Mouse (Mus musculus): Measurements from ENCODE around the gene Phlda1. TPM values are rescaled to one million over a fixed set of nuclear protein-coding genes. Genes with fewer than 3 reads are reported as not detected.

Phlda1 gene
- polyA plus RNA-seq, 1 experiment, result 12.6 TPM

DNA sequence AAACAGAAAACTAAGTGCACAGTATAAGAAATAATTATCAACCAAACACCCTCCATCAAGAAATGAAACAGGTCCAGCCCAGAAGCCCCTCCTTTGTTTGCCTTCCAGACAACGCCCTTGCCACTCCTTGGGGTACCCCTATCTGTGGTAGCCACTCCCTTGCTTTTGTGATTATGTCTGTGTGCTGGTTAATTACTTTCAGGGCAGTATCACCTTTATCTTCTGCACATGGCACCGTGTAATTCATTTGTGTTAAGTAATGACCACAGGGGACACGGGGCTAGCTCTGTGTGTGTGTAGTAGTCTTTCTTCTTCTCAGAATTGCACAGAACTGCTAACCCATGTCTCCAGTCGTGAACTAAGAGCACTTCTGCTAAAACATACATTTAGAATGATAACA lies 39.6 kb downstream of the Phlda1 start:
- no peak overlapping the region for H3K27ac ChIP-seq (ENCODE audit: insufficient read depth, low read length)
- no peak overlapping the region for H3K9ac ChIP-seq (ENCODE audit: low read depth, poor library complexity, severe bottlenecking)
- no peaks in the 10 kb centered on the region for H3K36me3 ChIP-seq (ENCODE audit: control insufficient read depth, insufficient read depth, low read length, poor library complexity, severe bottlenecking)
- H3K27me3 ChIP-seq (ENCODE audit: control insufficient read depth, insufficient read depth, low read length, poor library complexity, severe bottlenecking), result no peaks in the 10 kb centered on the region
- peaks cover 2% of the 10 kb centered on the region for H3K4me1 ChIP-seq (ENCODE audit: control insufficient read depth, insufficient read depth, low read length)
- no peak for TF ChIP-seq EP300 (IDR thresholded peaks at IDR 0.05; ENCODE audit: insufficient read depth, low read depth, low read length)
- no peak overlapping the region for H3K4me3 ChIP-seq (ENCODE audit: low read depth, low read length)
- H3K9me3 ChIP-seq (replicated peaks; ENCODE audit: control insufficient read depth, insufficient read depth, low read length, poor library complexity, severe bottlenecking), result peaks cover 8% of the 10 kb centered on the region

DNA sequence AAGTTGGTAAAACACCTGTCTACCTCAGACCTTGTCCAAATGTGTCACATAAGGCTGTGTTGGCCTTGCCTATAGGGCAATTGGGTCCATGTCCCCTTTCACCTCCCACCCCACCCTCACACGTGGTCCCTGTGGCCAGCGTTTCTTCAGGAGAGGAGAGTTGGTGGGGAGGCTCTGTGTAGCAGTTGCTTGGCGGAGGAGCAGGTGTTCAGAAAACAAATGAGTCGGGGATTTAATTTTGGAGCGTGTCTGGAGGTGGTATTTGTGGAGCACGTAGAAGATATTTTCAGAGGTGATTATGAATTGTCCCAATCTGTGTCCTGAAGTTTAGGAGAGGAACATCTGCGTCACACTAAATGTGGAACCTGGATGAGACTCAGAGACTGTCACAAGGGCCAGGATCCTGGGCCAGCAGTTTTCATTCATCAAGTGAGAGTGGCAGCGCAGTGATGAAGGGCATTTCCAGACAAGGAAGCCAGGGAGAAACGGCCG lies 41.8 kb downstream of the Phlda1 start:
- H3K4me3 ChIP-seq (ENCODE audit: low read depth, low read length), result no peak overlapping the region
- peaks cover 3% of the 10 kb centered on the region for H3K4me1 ChIP-seq (ENCODE audit: control insufficient read depth, insufficient read depth, low read length)
- no peak overlapping the region for H3K9ac ChIP-seq (ENCODE audit: low read depth, poor library complexity, severe bottlenecking)
- TF ChIP-seq POLR2A (IDR thresholded peaks at IDR 0.05; ENCODE audit: insufficient read depth, low read length) (no peak), CTCF (IDR thresholded peaks at IDR 0.05; ENCODE audit: low read depth, low read length) (no peak), EP300 (IDR thresholded peaks at IDR 0.05; ENCODE audit: insufficient read depth, low read depth, low read length) (no peak)
- no peaks in the 10 kb centered on the region for H3K9me3 ChIP-seq (replicated peaks; ENCODE audit: control insufficient read depth, insufficient read depth, low read length, poor library complexity, severe bottlenecking)
- H3K27me3 ChIP-seq (ENCODE audit: control insufficient read depth, insufficient read depth, low read length, poor library complexity, severe bottlenecking), result no peaks in the 10 kb centered on the region
- H3K36me3 ChIP-seq (ENCODE audit: control insufficient read depth, insufficient read depth, low read length, poor library complexity, severe bottlenecking), result no peaks in the 10 kb centered on the region
- H3K27ac ChIP-seq (ENCODE audit: insufficient read depth, low read length), result no peak overlapping the region

DNA sequence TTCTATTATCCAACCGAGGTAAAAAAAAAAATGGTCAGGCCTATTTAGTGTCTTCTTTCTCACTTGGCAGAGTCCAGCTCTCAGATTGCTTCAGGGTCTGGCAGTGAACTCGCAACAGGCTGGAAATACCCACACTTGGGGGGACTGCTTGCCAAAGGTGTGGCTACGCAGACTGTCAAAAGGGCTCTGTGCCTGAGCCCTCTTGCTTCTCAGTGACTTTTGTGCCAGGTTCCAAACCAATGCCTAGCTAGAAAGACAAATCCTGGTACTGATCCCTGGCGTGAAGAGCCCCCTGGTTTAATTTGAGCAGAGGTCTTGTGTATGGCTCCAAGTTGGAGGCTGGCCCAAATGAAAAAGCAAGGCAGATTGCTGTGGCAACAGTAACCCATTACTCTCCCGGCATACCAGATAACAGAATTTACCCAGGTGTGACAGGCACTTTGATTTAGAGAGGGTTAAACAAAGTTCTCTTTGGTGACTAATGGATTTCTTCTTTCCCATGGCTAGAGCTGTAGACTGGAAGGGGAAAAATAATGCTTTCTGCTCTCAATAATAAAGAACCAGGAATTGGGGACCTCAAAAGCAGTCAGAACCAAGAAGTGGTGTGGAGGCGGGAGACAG lies 44.1 kb downstream of the Phlda1 start:
- Histone ChIP-seq H3K27me3 (ENCODE audit: control insufficient read depth, insufficient read depth, low read length, poor library complexity, severe bottlenecking) (no peaks in the 10 kb centered on the region), H3K4me3 (ENCODE audit: low read depth, low read length) (no peak overlapping the region), H3K9me3 (replicated peaks; ENCODE audit: control insufficient read depth, insufficient read depth, low read length, poor library complexity, severe bottlenecking) (no peaks in the 10 kb centered on the region), H3K9ac (ENCODE audit: low read depth, poor library complexity, severe bottlenecking) (no peak overlapping the region), H3K36me3 (ENCODE audit: control insufficient read depth, insufficient read depth, low read length, poor library complexity, severe bottlenecking) (no peaks in the 10 kb centered on the region), H3K27ac (ENCODE audit: insufficient read depth, low read length) (no peak overlapping the region), H3K4me1 (ENCODE audit: control insufficient read depth, insufficient read depth, low read length) (peaks cover 2% of the 10 kb centered on the region)
- no peak for TF ChIP-seq EP300 (IDR thresholded peaks at IDR 0.05; ENCODE audit: insufficient read depth, low read depth, low read length)
- TF ChIP-seq CTCF (IDR thresholded peaks at IDR 0.05; ENCODE audit: low read depth, low read length), result no peak
- no peak for TF ChIP-seq POLR2A (IDR thresholded peaks at IDR 0.05; ENCODE audit: insufficient read depth, low read length)

DNA sequence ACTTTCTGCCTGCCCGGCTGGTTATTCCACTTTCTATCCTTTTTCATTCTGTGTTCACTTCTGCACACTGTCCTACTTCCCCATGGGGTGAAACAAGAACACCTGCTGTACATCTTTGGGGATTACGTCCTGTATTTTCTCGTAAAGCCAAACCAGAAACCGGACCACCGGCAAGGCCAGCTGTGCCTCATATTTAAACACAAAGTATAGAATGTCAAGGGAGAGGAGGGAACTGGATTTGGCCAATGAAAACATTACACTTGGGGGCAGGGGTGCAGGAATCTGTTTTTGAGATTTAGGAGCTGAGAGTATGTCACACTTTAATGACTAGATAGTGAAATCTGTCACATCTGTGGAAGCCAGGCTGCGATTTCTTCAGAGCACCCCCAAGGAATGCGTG lies 47.6 kb downstream of the Phlda1 start:
- Histone ChIP-seq H3K36me3 (ENCODE audit: control insufficient read depth, insufficient read depth, low read length, poor library complexity, severe bottlenecking) (no peaks in the 10 kb centered on the region), H3K4me3 (ENCODE audit: low read depth, low read length) (no peak overlapping the region), H3K9ac (ENCODE audit: low read depth, poor library complexity, severe bottlenecking) (no peak overlapping the region), H3K27ac (ENCODE audit: insufficient read depth, low read length) (no peak overlapping the region), H3K9me3 (replicated peaks; ENCODE audit: control insufficient read depth, insufficient read depth, low read length, poor library complexity, severe bottlenecking) (0 out of 2 replicates have a peak, but pooled peaks cover 3% of the 10 kb centered on the region), H3K4me1 (ENCODE audit: control insufficient read depth, insufficient read depth, low read length) (peaks cover 2% of the 10 kb centered on the region), H3K27me3 (ENCODE audit: control insufficient read depth, insufficient read depth, low read length, poor library complexity, severe bottlenecking) (no peaks in the 10 kb centered on the region)
- TF ChIP-seq CTCF (IDR thresholded peaks at IDR 0.05; ENCODE audit: low read depth, low read length), result no peak
- no peak for TF ChIP-seq EP300 (IDR thresholded peaks at IDR 0.05; ENCODE audit: insufficient read depth, low read depth, low read length)
- TF ChIP-seq POLR2A (IDR thresholded peaks at IDR 0.05; ENCODE audit: insufficient read depth, low read length), result no peak

DNA sequence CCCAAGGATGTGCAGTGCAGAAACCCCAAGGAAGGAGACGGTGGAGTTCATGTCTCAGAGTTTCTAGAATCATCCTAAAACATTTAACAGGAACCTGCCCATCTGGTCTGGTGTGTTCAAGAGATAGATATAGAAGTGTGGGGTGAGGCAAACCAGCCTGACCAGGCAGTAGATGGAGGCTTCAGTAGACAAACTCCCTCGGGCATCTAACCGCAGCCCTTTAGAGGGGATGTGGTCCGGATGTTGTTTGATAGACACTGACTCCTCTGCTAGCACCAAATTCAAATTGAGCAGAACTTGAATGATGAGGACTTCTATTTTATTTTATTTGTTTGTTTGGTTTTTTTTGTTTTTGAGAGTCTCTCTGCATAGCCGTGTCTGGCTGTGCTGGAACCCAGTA lies 48.6 kb downstream of the Phlda1 start:
- Histone ChIP-seq H3K36me3 (ENCODE audit: control insufficient read depth, insufficient read depth, low read length, poor library complexity, severe bottlenecking) (no peaks in the 10 kb centered on the region), H3K9ac (ENCODE audit: low read depth, poor library complexity, severe bottlenecking) (no peak overlapping the region), H3K4me1 (ENCODE audit: control insufficient read depth, insufficient read depth, low read length) (peaks cover 4% of the 10 kb centered on the region), H3K9me3 (replicated peaks; ENCODE audit: control insufficient read depth, insufficient read depth, low read length, poor library complexity, severe bottlenecking) (0 out of 2 replicates have a peak, but pooled peaks cover 3% of the 10 kb centered on the region), H3K4me3 (ENCODE audit: low read depth, low read length) (no peak overlapping the region), H3K27me3 (ENCODE audit: control insufficient read depth, insufficient read depth, low read length, poor library complexity, severe bottlenecking) (no peaks in the 10 kb centered on the region), H3K27ac (ENCODE audit: insufficient read depth, low read length) (no peak overlapping the region)
- TF ChIP-seq EP300 (IDR thresholded peaks at IDR 0.05; ENCODE audit: insufficient read depth, low read depth, low read length), result no peak
- no peak for TF ChIP-seq CTCF (IDR thresholded peaks at IDR 0.05; ENCODE audit: low read depth, low read length)
- TF ChIP-seq POLR2A (IDR thresholded peaks at IDR 0.05; ENCODE audit: insufficient read depth, low read length), result no peak

DNA sequence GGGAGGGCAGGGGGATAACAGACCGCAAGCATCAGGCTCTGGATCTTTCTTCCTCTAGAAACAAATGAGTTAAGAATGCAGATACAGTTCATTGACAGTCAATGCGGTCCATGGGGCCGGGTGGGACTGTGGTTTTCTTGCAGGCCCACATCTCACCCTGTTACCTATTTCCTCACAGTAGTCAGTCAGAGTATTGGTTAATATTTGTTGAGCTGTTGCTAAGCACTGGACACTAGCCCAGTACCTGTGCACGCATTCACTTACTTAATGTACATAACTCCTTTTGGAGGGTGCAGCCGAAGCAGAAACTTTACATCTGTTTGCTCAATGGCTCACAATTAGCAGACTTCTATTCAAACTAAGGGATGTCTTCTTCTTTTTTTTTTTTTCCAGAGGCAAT lies 52.1 kb downstream of the Phlda1 start:
- Histone ChIP-seq H3K9me3 (replicated peaks; ENCODE audit: control insufficient read depth, insufficient read depth, low read length, poor library complexity, severe bottlenecking) (0 out of 2 replicates have a peak, but pooled peaks cover 3% of the 10 kb centered on the region), H3K4me1 (ENCODE audit: control insufficient read depth, insufficient read depth, low read length) (peaks cover 2% of the 10 kb centered on the region), H3K27me3 (ENCODE audit: control insufficient read depth, insufficient read depth, low read length, poor library complexity, severe bottlenecking) (no peaks in the 10 kb centered on the region), H3K4me3 (ENCODE audit: low read depth, low read length) (no peak overlapping the region), H3K9ac (ENCODE audit: low read depth, poor library complexity, severe bottlenecking) (no peak overlapping the region), H3K27ac (ENCODE audit: insufficient read depth, low read length) (no peak overlapping the region), H3K36me3 (ENCODE audit: control insufficient read depth, insufficient read depth, low read length, poor library complexity, severe bottlenecking) (no peaks in the 10 kb centered on the region)
- TF ChIP-seq EP300 (IDR thresholded peaks at IDR 0.05; ENCODE audit: insufficient read depth, low read depth, low read length) (no peak), POLR2A (IDR thresholded peaks at IDR 0.05; ENCODE audit: insufficient read depth, low read length) (no peak), CTCF (IDR thresholded peaks at IDR 0.05; ENCODE audit: low read depth, low read length) (no peak)

Other genes with a start within 250 kb of the Phlda1 start
- 3.4 and 4.4 TPM in 2 replicates for gene Bbs10, start 207.6 kb upstream of the Phlda1 start, polyA plus RNA-seq (2011; ENCODE audit: insufficient read depth, insufficient read length, low read depth, missing spikeins)
- gene Nap1l1, start 33.1 kb upstream of the Phlda1 start, polyA plus RNA-seq (2011; ENCODE audit: insufficient read depth, insufficient read length, low read depth, missing spikeins), result 1,132 and 1,280 TPM in 2 replicates